Mouse (Mus musculus): Measurements from ENCODE around the gene Snrpg.

- no peak for TF ChIP-seq POLR2A (IDR thresholded peaks at IDR 0.05; ENCODE audit: low read depth, low read length)
- TF ChIP-seq CTCF (IDR thresholded peaks at IDR 0.05; ENCODE audit: extremely low read depth, insufficient read depth, insufficient read length, insufficient replicate concordance) = no peak
These were observed 21.8 kb upstream of the Snrpg start for GRCm38 (mm10) chr6:86349257-86349656.
